Mouse (Mus musculus) myocyte (in vitro differentiated cells): ENCODE measurements around the gene Miip. TPM values are rescaled to one million over a fixed set of nuclear protein-coding genes. Genes with fewer than 3 reads are reported as not detected.

Source experiments
- H3K27me3 ChIP-seq: one replicate; pipeline ENCODE4 v1.6.1; 2011; ENCODE audit not compliant: control insufficient read depth, insufficient read depth, insufficient read length
- H3K36me3 ChIP-seq: one replicate; pipeline ENCODE4 v1.6.1; 2011; ENCODE audit not compliant: control insufficient read depth, insufficient read depth
- H3K4me2 ChIP-seq: one replicate; pipeline ENCODE4 v1.6.1; 2011; ENCODE audit warnings: low read depth, control low read depth
- H3K4me3 ChIP-seq: one replicate; pipeline ENCODE4 v1.5.1; 2011; ENCODE audit warnings: mild to moderate bottlenecking, control low read depth, moderate library complexity
- H3K79me2 ChIP-seq: one replicate; pipeline ENCODE4 v1.6.1; 2011; ENCODE audit not compliant: control insufficient read depth, insufficient read depth
- H3ac ChIP-seq: one replicate; pipeline ENCODE4 v1.6.1; 2011; ENCODE audit not compliant: control insufficient read depth, insufficient read length
- CEBPB ChIP-seq: IDR thresholded peaks from 2 replicates; pipeline ENCODE4 v1.6.1; 2011; ENCODE audit warnings: mild to moderate bottlenecking, moderate library complexity; ENCODE audit not compliant: poor library complexity, insufficient read depth, severe bottlenecking
- E2F4 ChIP-seq: IDR thresholded peaks from one replicate; pipeline ENCODE4 v1.6.1; 2011; ENCODE audit warnings: mild to moderate bottlenecking, control low read depth, moderate library complexity; ENCODE audit not compliant: insufficient read depth
- MAX ChIP-seq: IDR thresholded peaks from one replicate; pipeline ENCODE4 v1.6.1; 2011; ENCODE audit warnings: low read depth, mild to moderate bottlenecking, control low read depth
- MYOD1 ChIP-seq, 3 experiments: IDR thresholded peaks; one replicate each; pipeline ENCODE4 v1.6.1; 2011; ENCODE audit warnings: control low read depth in 2 of 3, low read depth in 2 of 3, mild to moderate bottlenecking in 2 of 3, moderate library complexity in 1 of 3; ENCODE audit not compliant: insufficient read length in 2 of 3, control insufficient read depth in 1 of 3
- MYOG ChIP-seq, 3 experiments: IDR thresholded peaks; one replicate each; pipeline ENCODE4 v1.6.1; 2011; ENCODE audit warnings: control low read depth in 2 of 3, low read depth in 2 of 3, mild to moderate bottlenecking in 2 of 3; ENCODE audit not compliant: insufficient read length in 2 of 3, control insufficient read depth in 1 of 3, insufficient read depth in 1 of 3
- POLR2A ChIP-seq: IDR thresholded peaks from one replicate; pipeline ENCODE4 v1.6.1; 2011; ENCODE audit warnings: low read depth, mild to moderate bottlenecking, control low read depth, moderate library complexity; ENCODE audit not compliant: insufficient read length
- POLR2AphosphoS2 ChIP-seq: IDR thresholded peaks from one replicate; pipeline ENCODE4 v1.6.1; 2011; ENCODE audit warnings: low read depth, control low read depth; ENCODE audit not compliant: insufficient read length
- REST ChIP-seq: IDR thresholded peaks from one replicate; pipeline ENCODE4 v1.6.1; 2011; ENCODE audit warnings: mild to moderate bottlenecking, control low read depth, moderate library complexity; ENCODE audit not compliant: insufficient read depth, insufficient read length
- SRF ChIP-seq: IDR thresholded peaks from one replicate; pipeline ENCODE4 v1.6.1; 2011; ENCODE audit warnings: low read depth; ENCODE audit not compliant: control insufficient read depth, insufficient read length
- TCF12 ChIP-seq: IDR thresholded peaks from one replicate; pipeline ENCODE4 v1.6.1; 2011; ENCODE audit warnings: mild to moderate bottlenecking, control low read depth; ENCODE audit not compliant: poor library complexity, insufficient read depth, severe bottlenecking
- TCF3 ChIP-seq: IDR thresholded peaks from one replicate; pipeline ENCODE4 v1.6.1; 2011; ENCODE audit warnings: low read depth, control low read depth; ENCODE audit not compliant: insufficient read length
- USF1 ChIP-seq: IDR thresholded peaks from one replicate; pipeline ENCODE4 v1.6.1; 2011; ENCODE audit warnings: low read depth, mild to moderate bottlenecking, control low read depth, moderate library complexity
- polyA plus RNA-seq: library from polyadenylated mRNA; unstranded; fragments of >200 nt; fragmentation: generic; extraction: Trizol; gene quantifications from one replicate; pipeline ENCODE4 v1.2.1, GENCODE M21; 2012; ENCODE audit warnings: missing spikeins

Miip gene
- polyA plus RNA-seq, 1 experiment, result 11.0 TPM

GRCm38 (mm10) chr4:147865651-147866050 is 3.0 kb downstream of the Miip start:
- Histone ChIP-seq H3ac (no peak overlapping the region), H3K27me3 (no peaks in the 10 kb centered on the region), H3K79me2 (peaks cover 22% of the 10 kb centered on the region), H3K4me2 (no peak overlapping the region), H3K4me3 (no peak overlapping the region), H3K36me3 (peaks cover 14% of the 10 kb centered on the region)
- TF ChIP-seq POLR2A, result no peak
- no peak for TF ChIP-seq MYOD1 (IDR thresholded peaks at IDR 0.05; ENCODE audit: control insufficient read depth in 1 of 3, insufficient read length in 2 of 3, low read depth in 2 of 3)
- no peak for TF ChIP-seq MYOG (IDR thresholded peaks at IDR 0.05; ENCODE audit: control insufficient read depth in 1 of 3, insufficient read depth in 1 of 3, insufficient read length in 2 of 3, low read depth in 2 of 3)
- TF ChIP-seq TCF12, result no peak
- no peak for TF ChIP-seq E2F4
- TF ChIP-seq CEBPB, result no peak
- TF ChIP-seq POLR2AphosphoS2, result no peak
- no peak for TF ChIP-seq MAX
- no peak for TF ChIP-seq TCF3
- no peak for TF ChIP-seq SRF
- no peak for TF ChIP-seq USF1
- TF ChIP-seq REST, result no peak

- Histone ChIP-seq H3K79me2 (no peaks in the 10 kb centered on the region), H3K36me3 (peaks cover 14% of the 10 kb centered on the region), H3ac (no peak overlapping the region), H3K4me2 (no peak overlapping the region), H3K4me3 (no peak overlapping the region), H3K27me3 (no peaks in the 10 kb centered on the region)
- TF ChIP-seq TCF3 (no peak), MYOG (IDR thresholded peaks at IDR 0.05; ENCODE audit: control insufficient read depth in 1 of 3, insufficient read depth in 1 of 3, insufficient read length in 2 of 3, low read depth in 2 of 3) (no peak), USF1 (no peak), POLR2A (no peak), SRF (no peak), CEBPB (no peak), MYOD1 (IDR thresholded peaks at IDR 0.05; ENCODE audit: control insufficient read depth in 1 of 3, insufficient read length in 2 of 3, low read depth in 2 of 3) (no peak)
These were observed 6.6 kb downstream of the Miip start for GRCm38 (mm10) chr4:147862051-147862450.

GRCm38 (mm10) chr4:147850776-147851175 is 17.8 kb downstream of the Miip start:
- no peak for TF ChIP-seq POLR2AphosphoS2
- TF ChIP-seq USF1, result no peak
- TF ChIP-seq SRF, result no peak
- TF ChIP-seq MAX, result no peak
- no peak for TF ChIP-seq POLR2A
- TF ChIP-seq TCF3, result no peak
- no peak for TF ChIP-seq TCF12
- no peak for TF ChIP-seq E2F4
- no peak for TF ChIP-seq CEBPB
- no peak for TF ChIP-seq MYOD1 (IDR thresholded peaks at IDR 0.05; ENCODE audit: control insufficient read depth in 1 of 3, insufficient read length in 2 of 3, low read depth in 2 of 3)
- TF ChIP-seq MYOG (IDR thresholded peaks at IDR 0.05; ENCODE audit: control insufficient read depth in 1 of 3, insufficient read depth in 1 of 3, insufficient read length in 2 of 3, low read depth in 2 of 3), result no peak
- no peak for TF ChIP-seq REST
- Histone ChIP-seq H3K36me3 (no peaks in the 10 kb centered on the region), H3K4me2 (no peak overlapping the region), H3K79me2 (peaks cover 15% of the 10 kb centered on the region), H3K4me3 (no peak overlapping the region), H3ac (no peak overlapping the region), H3K27me3 (no peaks in the 10 kb centered on the region)

- TF ChIP-seq POLR2A (no peak), TCF12 (no peak), E2F4 (no peak), MYOG (IDR thresholded peaks at IDR 0.05; ENCODE audit: control insufficient read depth in 1 of 3, insufficient read depth in 1 of 3, insufficient read length in 2 of 3, low read depth in 2 of 3) (no peak), POLR2AphosphoS2 (no peak), MYOD1 (IDR thresholded peaks at IDR 0.05; ENCODE audit: control insufficient read depth in 1 of 3, insufficient read length in 2 of 3, low read depth in 2 of 3) (no peak), USF1 (no peak), MAX (no peak), TCF3 (no peak), CEBPB (no peak), REST (no peak), SRF (no peak)
- no peaks in the 10 kb centered on the region for H3K36me3 ChIP-seq
- H3K79me2 ChIP-seq, result peaks cover 15% of the 10 kb centered on the region
- H3K27me3 ChIP-seq, result no peaks in the 10 kb centered on the region
- peak overlapping the region; percentile 80 for H3K4me2 ChIP-seq
- no peak overlapping the region for H3ac ChIP-seq
- peak overlapping the region; percentile 75 for H3K4me3 ChIP-seq
These were observed 20.0 kb downstream of the Miip start for GRCm38 (mm10) chr4:147848584-147848991.
